Mouse (Mus musculus) left cerebral cortex, adult 18-20 months (tissue): ENCODE measurements around the gene Slit1. TPM values are rescaled to one million over a fixed set of nuclear protein-coding genes. Genes with fewer than 3 reads are reported as not detected.

Source experiments
- DNase-seq, 2 experiments: peaks; one replicate each; pipeline ENCODE4 v3.0.0; 2021 to 2022; ENCODE audit warnings: low spot score in 2 of 2, mixed read lengths in 1 of 2
- total RNA-seq, 2 experiments: library from RNA; stranded (reverse); gene quantifications; 2 replicates each; pipeline ENCODE4 v1.2.3; 2021

Slit1 gene
- total RNA-seq, 2 experiments from 2014 or later = 48.6 to 56.6 TPM

- DNase-seq = peak; percentile 60 to 66
Observed at GRCm38 (mm10) chr19:41660294-41660998, 83.0 kb downstream of the Slit1 start.

GRCm38 (mm10) chr19:41657446-41657845, 86.0 kb downstream of the Slit1 start:
- no peak for DNase-seq

GRCm38 (mm10) chr19:41656671-41657070, 86.8 kb downstream of the Slit1 start:
- no peak for DNase-seq

GRCm38 (mm10) chr19:41655970-41656369, 87.5 kb downstream of the Slit1 start:
- peak; percentile 78 to 86 for DNase-seq

- no peak for DNase-seq
Observed at GRCm38 (mm10) chr19:41655089-41655783, 88.2 kb downstream of the Slit1 start.

- no peak for DNase-seq
Observed at GRCm38 (mm10) chr19:41651967-41652366, 91.5 kb downstream of the Slit1 start.

GRCm38 (mm10) chr19:41649394-41649793, 94.1 kb downstream of the Slit1 start:
- DNase-seq = no peak

- DNase-seq = peak; percentile 87 to 88
Observed at GRCm38 (mm10) chr19:41646947-41647631, 96.4 kb downstream of the Slit1 start.

GRCm38 (mm10) chr19:41643010-41643409, 100.5 kb downstream of the Slit1 start:
- DNase-seq = no peak

- DNase-seq = no peak
Observed at GRCm38 (mm10) chr19:41634999-41635398, 108.5 kb downstream of the Slit1 start.

- no peak for DNase-seq
Observed at GRCm38 (mm10) chr19:41634099-41634498, 109.4 kb downstream of the Slit1 start.

GRCm38 (mm10) chr19:41629532-41629931, 113.9 kb downstream of the Slit1 start:
- DNase-seq = peak; percentile 54 to 77

GRCm38 (mm10) chr19:41628970-41629369, 114.5 kb downstream of the Slit1 start:
- DNase-seq = no peak

- DNase-seq = no peak
Observed at GRCm38 (mm10) chr19:41620366-41621092, 122.9 kb downstream of the Slit1 start.

GRCm38 (mm10) chr19:41618771-41619385, 124.6 kb downstream of the Slit1 start:
- no peak for DNase-seq

- peak in 1 of 2 experiments; percentile 14 for DNase-seq
Observed at GRCm38 (mm10) chr19:41618153-41618657, 125.3 kb downstream of the Slit1 start.

GRCm38 (mm10) chr19:41617102-41617501, 126.4 kb downstream of the Slit1 start:
- DNase-seq = no peak

- no peak for DNase-seq
Observed at GRCm38 (mm10) chr19:41616274-41616673, 127.2 kb downstream of the Slit1 start.

- DNase-seq = no peak
Observed at GRCm38 (mm10) chr19:41615606-41616224, 127.8 kb downstream of the Slit1 start.
